Mouse (Mus musculus) hindbrain, embryonic 13.5 days (tissue): ENCODE data around the gene Msh5. TPM values are rescaled to one million over a fixed set of nuclear protein-coding genes. Genes with fewer than 3 reads are reported as not detected.

ENCODE experiments used
- ATAC-seq: fragments of 200-750 bp; cut with Nextera tagmentation; 2 replicates; pipeline ENCODE4 v1.8.0; 2017; ENCODE audit warnings: moderate TSS enrichment; ENCODE audit not compliant: low FRiP score
- H3K27ac ChIP-seq: fragments of 300-500 bp; sonication (generic); 2 replicates; pipeline ENCODE4 v1.5.1; 2015; ENCODE audit warnings: inconsistent platforms, mild to moderate bottlenecking, moderate library complexity
- H3K27me3 ChIP-seq: fragments of 300-500 bp; sonication (generic); 2 replicates; pipeline ENCODE4 v1.6.1; 2015; ENCODE audit warnings: mild to moderate bottlenecking, inconsistent platforms
- H3K36me3 ChIP-seq: fragments of 300-500 bp; sonication (generic); 2 replicates; pipeline ENCODE4 v1.6.1; 2015; ENCODE audit warnings: mild to moderate bottlenecking, inconsistent platforms
- H3K4me1 ChIP-seq: fragments of 300-500 bp; sonication (generic); replicated peaks from 2 replicates; pipeline ENCODE4 v1.6.1; 2015; ENCODE audit warnings: inconsistent platforms
- H3K4me2 ChIP-seq: fragments of 300-500 bp; sonication (generic); 2 replicates; pipeline ENCODE4 v1.6.1; 2015; ENCODE audit warnings: inconsistent platforms, mild to moderate bottlenecking, moderate library complexity
- H3K4me3 ChIP-seq: fragments of 300-500 bp; sonication (generic); 2 replicates; pipeline ENCODE4 v1.5.1; 2015; ENCODE audit warnings: mild to moderate bottlenecking, inconsistent platforms
- H3K9ac ChIP-seq: fragments of 300-500 bp; sonication (generic); 2 replicates; pipeline ENCODE4 v1.6.1; 2015; ENCODE audit warnings: mild to moderate bottlenecking, inconsistent platforms
- H3K9me3 ChIP-seq: fragments of 300-500 bp; sonication (generic); 2 replicates; pipeline ENCODE4 v1.6.1; 2016; ENCODE audit warnings: inconsistent platforms
- WGBS: fragments of 180-500 bp; shearing (Covaris S2); methylation state at CpG from one replicate; pipeline ENCODE4 v1.1.7; 2015; 5-methylcytosine and 5-hydroxymethylcytosine counted together
- polyA plus RNA-seq: library from polyadenylated mRNA; unstranded; fragments of >200 nt; fragmentation: Nextera tagmentation; extraction: Ambion mirVana; gene quantifications from 2 replicates; pipeline ENCODE4 v1.2.1, GENCODE M21; 2015

Msh5 gene
- 2.7 and 3.5 TPM in 2 replicates for polyA plus RNA-seq

DNA sequence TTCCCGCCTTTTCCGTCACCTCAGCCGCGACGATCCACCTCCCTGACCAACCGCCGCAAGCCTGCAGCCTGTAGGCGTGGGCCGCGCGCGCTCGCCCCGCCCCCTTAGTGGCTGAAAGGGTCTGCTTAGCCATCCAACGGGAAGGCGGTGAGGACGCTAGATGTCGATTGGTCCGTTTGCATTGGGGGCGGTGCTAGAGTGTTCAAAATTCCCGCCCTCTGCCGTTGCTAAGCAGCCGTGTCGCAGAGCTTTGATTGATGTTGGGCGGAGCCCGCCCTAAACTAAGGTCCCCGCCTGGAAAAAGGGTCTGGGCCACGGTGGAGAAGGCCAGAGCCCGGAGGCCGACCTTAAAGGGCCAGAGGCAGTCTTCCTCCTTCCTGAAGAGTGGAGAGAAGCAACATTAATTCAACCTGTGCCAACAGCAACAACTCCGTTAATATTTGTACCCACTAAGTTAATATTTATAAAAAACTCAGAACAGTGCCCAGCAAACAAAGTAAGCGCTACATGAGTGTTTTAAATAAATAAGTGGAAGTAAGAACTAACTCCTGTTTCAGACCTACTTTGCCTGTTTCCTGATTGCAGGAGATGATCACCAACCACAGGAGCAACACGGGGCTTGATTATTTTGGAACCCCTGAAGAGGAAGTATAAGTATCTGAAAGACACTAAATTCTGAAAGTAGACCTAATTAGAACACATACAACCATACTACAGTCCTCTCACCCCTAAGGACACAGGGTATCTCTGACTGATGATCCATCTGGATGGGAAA is at the start of gene Msh5:
Msh5 (minus strand) TSS at position 65 of the 775 bp plus-strand sequence.
- WGBS, result 3% methylated on average over 33 of the region's 33 CpGs
- Histone ChIP-seq H3K27ac (peak within 1 kb of the TSS; percentile 69), H3K4me2 (peak within 1 kb of the TSS; percentile 99), H3K4me3 (peak within 1 kb of the TSS; percentile 55), H3K4me1 (peaks cover 35% of the 10 kb centered on the region), H3K9me3 (no peaks in the 10 kb centered on the region), H3K36me3 (no peaks in the 10 kb centered on the region), H3K27me3 (no peaks in the 10 kb centered on the region), H3K9ac (peak within 1 kb of the TSS; percentile 83)
- ATAC-seq, result peak; percentile 97

GRCm38 (mm10) chr17:35094475-35095365 is 48.2 kb upstream of the Msh5 start:
- peaks cover 86% of the 10 kb centered on the region for H3K36me3 ChIP-seq
- H3K4me1 ChIP-seq, result peaks cover 14% of the 10 kb centered on the region
- H3K9me3 ChIP-seq, result no peaks in the 10 kb centered on the region
- no peaks in the 10 kb centered on the region for H3K27me3 ChIP-seq
- no peak overlapping the region for H3K27ac ChIP-seq
- no peak for ATAC-seq
- H3K4me3 ChIP-seq, result no peak overlapping the region
- 92% methylated on average over 15 of the region's 15 CpGs for WGBS
- H3K4me2 ChIP-seq, result no peak overlapping the region
- H3K9ac ChIP-seq, result 0 out of 2 replicates have a peak overlapping the region, but pooled peaks have one; percentile 19

- H3K4me3 ChIP-seq, result no peak overlapping the region
- H3K27me3 ChIP-seq, result no peaks in the 10 kb centered on the region
- H3K4me2 ChIP-seq, result no peak overlapping the region
- ATAC-seq, result no peak
- H3K27ac ChIP-seq, result no peak overlapping the region
- peaks cover 65% of the 10 kb centered on the region for H3K36me3 ChIP-seq
- no peaks in the 10 kb centered on the region for H3K9me3 ChIP-seq
- peaks cover 15% of the 10 kb centered on the region for H3K4me1 ChIP-seq
- H3K9ac ChIP-seq, result no peak overlapping the region
- 92% methylated on average over 14 of the region's 14 CpGs for WGBS
Measured at GRCm38 (mm10) chr17:35092403-35093198, 46.1 kb upstream of the Msh5 start.

GRCm38 (mm10) chr17:35090166-35090932 is 43.8 kb upstream of the Msh5 start:
- Histone ChIP-seq H3K36me3 (peaks cover 43% of the 10 kb centered on the region), H3K4me1 (peaks cover 15% of the 10 kb centered on the region), H3K4me2 (peak overlapping the region; percentile 68), H3K27ac (peak overlapping the region; percentile 98), H3K9me3 (no peaks in the 10 kb centered on the region), H3K9ac (peak overlapping the region; percentile 90), H3K4me3 (peak overlapping the region; percentile 60), H3K27me3 (no peaks in the 10 kb centered on the region)
- 55% methylated on average over 8 of the region's 8 CpGs for WGBS
- no peak for ATAC-seq

- Histone ChIP-seq H3K4me3 (peak within 1 kb of the TSS; percentile 60), H3K36me3 (peaks cover 30% of the 10 kb centered on the region), H3K27me3 (no peaks in the 10 kb centered on the region), H3K4me1 (peaks cover 15% of the 10 kb centered on the region), H3K9ac (peak within 1 kb of the TSS; percentile 90), H3K9me3 (no peaks in the 10 kb centered on the region), H3K27ac (peak within 1 kb of the TSS; percentile 98), H3K4me2 (peak within 1 kb of the TSS; percentile 68)
- peak; percentile 98 for ATAC-seq
- WGBS, result 3% methylated on average over 60 of the region's 67 CpGs
Measured at GRCm38 (mm10) chr17:35088825-35089644, 42.5 kb upstream of the Msh5 start, which contains the start of gene Abhd16a. TSS of gene Abhd16a (plus strand) at chr17:35089263.

DNA sequence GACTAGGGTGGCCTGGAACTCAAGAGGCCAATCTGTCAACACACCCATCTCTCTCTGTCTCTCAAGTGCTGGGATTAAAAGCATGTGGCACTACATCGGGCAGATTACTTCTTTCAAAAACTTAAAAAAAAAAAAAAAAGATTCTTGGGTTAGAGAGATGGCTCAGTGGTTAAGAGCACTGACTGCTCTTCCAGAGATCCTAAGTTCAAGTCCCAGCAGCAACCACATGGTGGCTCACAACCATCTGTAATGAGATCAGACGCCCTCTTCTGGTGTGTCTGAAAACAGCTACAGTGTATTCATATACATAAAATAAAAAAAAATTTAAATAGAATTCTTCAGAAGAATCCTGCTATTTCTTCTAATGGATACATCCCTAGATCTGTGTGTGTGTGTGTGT is 41.6 kb upstream of the Msh5 start:
- Histone ChIP-seq H3K27me3 (no peaks in the 10 kb centered on the region), H3K27ac (no peak overlapping the region), H3K4me3 (no peak overlapping the region), H3K9me3 (no peaks in the 10 kb centered on the region), H3K4me2 (no peak overlapping the region), H3K4me1 (peaks cover 15% of the 10 kb centered on the region), H3K36me3 (peaks cover 22% of the 10 kb centered on the region), H3K9ac (no peak overlapping the region)
- no peak for ATAC-seq
- 64% methylated on average over 2 of the region's 2 CpGs for WGBS

GRCm38 (mm10) chr17:35085208-35085865 is 38.8 kb upstream of the Msh5 start, which contains the start of gene Ly6g6f:
TSS of gene Ly6g6f (minus strand) at chr17:35085610.
- WGBS, result 84% methylated on average over 7 of the region's 7 CpGs
- Histone ChIP-seq H3K9ac (no peak within 1 kb of the TSS), H3K4me2 (no peak within 1 kb of the TSS), H3K27ac (no peak within 1 kb of the TSS), H3K4me1 (peaks cover 7% of the 10 kb centered on the region), H3K36me3 (no peaks in the 10 kb centered on the region), H3K27me3 (no peaks in the 10 kb centered on the region), H3K4me3 (no peak within 1 kb of the TSS), H3K9me3 (no peaks in the 10 kb centered on the region)
- no peak for ATAC-seq

DNA sequence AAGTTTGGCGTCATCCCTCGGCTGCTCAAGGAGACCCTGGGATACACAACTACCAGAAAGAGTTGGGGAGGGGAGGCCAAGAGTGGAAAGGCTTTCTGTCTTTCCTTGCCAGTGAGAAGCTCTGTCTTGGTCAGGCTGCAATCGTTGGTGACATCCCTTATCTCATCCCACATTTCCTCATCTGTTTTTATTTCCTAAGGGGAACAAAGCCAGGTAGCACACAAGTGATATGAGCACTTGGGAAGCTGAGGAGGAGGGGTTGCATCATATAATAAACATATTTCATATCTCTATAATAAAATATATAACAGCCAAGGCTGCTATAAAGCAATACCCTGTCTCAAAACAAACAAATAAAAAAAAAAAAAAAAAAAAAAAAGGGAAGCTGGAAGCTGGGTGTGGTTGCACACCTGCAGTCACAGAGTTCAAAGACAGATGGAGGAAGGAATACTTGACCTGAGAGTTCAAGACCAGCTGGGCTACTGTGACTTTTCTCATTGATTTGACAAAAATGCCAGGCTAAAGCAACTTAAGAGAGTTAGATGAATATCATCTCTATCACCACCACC is 37.5 kb upstream of the Msh5 start:
- WGBS, result 86% methylated on average over 3 of the region's 3 CpGs
- Histone ChIP-seq H3K36me3 (no peaks in the 10 kb centered on the region), H3K27ac (no peak overlapping the region), H3K4me2 (no peak overlapping the region), H3K4me3 (no peak overlapping the region), H3K4me1 (no peaks in the 10 kb centered on the region), H3K9ac (no peak overlapping the region), H3K9me3 (no peaks in the 10 kb centered on the region), H3K27me3 (no peaks in the 10 kb centered on the region)
- no peak for ATAC-seq

DNA sequence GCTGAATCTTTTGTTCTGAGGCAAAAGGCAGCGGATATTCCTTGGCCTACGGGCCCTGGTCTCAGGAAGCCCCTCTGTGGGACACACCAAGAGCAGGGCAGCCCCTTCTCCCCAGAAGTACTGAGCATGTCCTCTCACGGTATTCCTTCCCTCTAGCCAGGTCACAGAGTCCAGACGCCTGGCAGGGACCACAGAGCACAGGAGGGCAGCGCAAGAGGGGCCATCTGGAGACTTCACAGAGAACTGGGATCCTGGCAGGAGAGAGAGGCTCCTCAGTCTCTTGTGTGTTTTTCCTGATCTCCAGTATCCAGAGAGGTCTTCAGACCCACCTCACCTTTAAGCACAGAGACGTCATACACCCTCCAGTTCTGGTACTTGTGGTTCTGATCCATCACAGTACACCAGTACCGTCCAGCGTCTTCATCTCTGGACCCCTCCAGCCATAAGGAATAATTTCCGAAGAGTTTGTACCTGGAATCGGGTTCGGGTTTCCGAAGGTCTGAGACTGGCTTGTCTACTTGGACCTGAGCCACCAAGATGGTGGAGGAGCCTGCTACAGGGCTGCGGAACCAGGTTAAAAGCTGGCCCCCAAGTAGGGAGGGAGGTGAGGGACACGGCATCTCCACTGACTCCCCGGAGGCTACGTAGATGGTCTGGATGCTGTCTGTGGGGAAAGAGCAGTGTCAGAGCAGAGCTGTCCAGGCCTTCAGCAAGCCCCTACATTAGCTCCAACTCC is 36.5 kb upstream of the Msh5 start:
- H3K9me3 ChIP-seq, result no peaks in the 10 kb centered on the region
- H3K9ac ChIP-seq, result no peak overlapping the region
- no peaks in the 10 kb centered on the region for H3K36me3 ChIP-seq
- H3K27ac ChIP-seq, result no peak overlapping the region
- peaks cover under 1% of the 10 kb centered on the region for H3K4me1 ChIP-seq
- no peaks in the 10 kb centered on the region for H3K27me3 ChIP-seq
- no peak overlapping the region for H3K4me2 ChIP-seq
- H3K4me3 ChIP-seq, result no peak overlapping the region
- WGBS, result 85% methylated on average over 16 of the region's 16 CpGs
- ATAC-seq, result no peak

GRCm38 (mm10) chr17:35080710-35081109 is 34.2 kb upstream of the Msh5 start:
- 54% methylated on average over 4 of the region's 4 CpGs for WGBS
- Histone ChIP-seq H3K9ac (no peak overlapping the region), H3K4me2 (no peak overlapping the region), H3K4me1 (peaks cover 12% of the 10 kb centered on the region), H3K36me3 (no peaks in the 10 kb centered on the region), H3K4me3 (no peak overlapping the region), H3K27ac (no peak overlapping the region), H3K27me3 (no peaks in the 10 kb centered on the region), H3K9me3 (no peaks in the 10 kb centered on the region)
- no peak for ATAC-seq
